Mouse (Mus musculus): Measurements from ENCODE around the gene Mrgprb4. TPM values are rescaled to one million over a fixed set of nuclear protein-coding genes. Genes with fewer than 3 reads are reported as not detected.

The Mrgprb4 gene
- polyA plus RNA-seq (2015; fragmentation: Nextera tagmentation; extraction: Ambion mirVana): not detected in 2 replicates

DNA sequence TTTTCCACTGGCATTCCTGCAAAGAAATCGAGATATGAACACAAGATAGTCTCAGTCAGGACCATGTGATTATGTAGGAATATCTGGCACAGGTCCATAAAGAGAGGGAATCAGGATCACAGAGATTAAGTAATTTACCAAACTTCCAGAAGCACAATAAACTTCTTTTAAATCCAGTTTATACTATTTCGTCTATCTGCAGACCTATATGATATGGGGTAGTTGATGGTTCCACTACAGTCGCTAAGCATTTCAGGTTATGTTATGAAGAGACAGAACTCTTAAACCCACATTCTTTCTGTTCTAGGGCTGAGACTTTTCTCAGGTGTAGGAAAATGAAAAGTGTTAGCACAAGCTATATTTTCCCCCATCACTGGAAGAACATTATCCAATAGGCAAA lies at the start of gene Mrgprb4:
TSS of gene Mrgprb4 (minus strand) at position 101 of the 400 bp plus-strand sequence.
- H3K4me1 ChIP-seq (ENCODE audit: insufficient read depth): no peaks in the 10 kb centered on the region
- 69% methylated on average over 3 of the region's 3 CpGs for WGBS (ENCODE audit: insufficient replicate concordance)
- ATAC-seq (no peak), DNase-seq (no peak)
- no peaks in the 10 kb centered on the region for H3K27me3 ChIP-seq (ENCODE audit: insufficient read depth, low read length)
- TF ChIP-seq CTCF (IDR thresholded peaks at IDR 0.05; ENCODE audit: low read depth) (no peak), EP300 (IDR thresholded peaks at IDR 0.05; ENCODE audit: low read depth) (no peak)
- no peaks in the 10 kb centered on the region for H3K36me3 ChIP-seq (replicated peaks; ENCODE audit: insufficient read depth, low read length)
- H3K4me2 ChIP-seq (ENCODE audit: low read depth, low read length): no peak within 1 kb of the TSS
- no peak within 1 kb of the TSS for H3K9ac ChIP-seq (replicated peaks)
- no peaks in the 10 kb centered on the region for H3K9me3 ChIP-seq (ENCODE audit: low read length)
- no peak within 1 kb of the TSS for H3K4me3 ChIP-seq (ENCODE audit: low read depth, low read length)
- H3K27ac ChIP-seq (ENCODE audit: low read depth): no peak within 1 kb of the TSS

DNA sequence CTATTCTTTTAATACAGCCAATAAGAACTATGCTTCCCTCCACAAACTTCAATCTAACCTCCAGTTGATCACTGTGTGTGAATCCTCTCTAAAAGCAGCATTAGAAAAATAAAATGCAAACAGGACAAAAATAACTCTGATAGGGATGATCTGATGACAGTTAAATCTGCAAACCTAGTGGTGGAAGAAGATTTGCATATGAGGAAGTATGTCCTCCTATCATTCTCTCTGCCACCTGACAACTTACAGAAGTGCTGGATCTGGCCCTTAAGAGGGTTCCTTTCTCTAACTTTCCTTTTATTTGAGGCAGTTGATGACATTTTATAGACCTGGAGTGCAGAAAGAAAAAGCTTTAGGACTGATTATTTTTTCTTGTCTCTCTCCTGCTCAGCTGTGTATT lies 27.0 kb upstream of the Mrgprb4 start:
- TF ChIP-seq CTCF (IDR thresholded peaks at IDR 0.05; ENCODE audit: low read depth): no peak
- TF ChIP-seq EP300 (IDR thresholded peaks at IDR 0.05; ENCODE audit: low read depth): no peak
- Histone ChIP-seq H3K27me3 (ENCODE audit: insufficient read depth, low read length) (no peaks in the 10 kb centered on the region), H3K9ac (replicated peaks) (no peak overlapping the region), H3K4me3 (ENCODE audit: low read depth, low read length) (no peak overlapping the region), H3K36me3 (replicated peaks; ENCODE audit: insufficient read depth, low read length) (no peaks in the 10 kb centered on the region), H3K4me2 (ENCODE audit: low read depth, low read length) (no peak overlapping the region), H3K4me1 (ENCODE audit: insufficient read depth) (no peaks in the 10 kb centered on the region), H3K27ac (ENCODE audit: low read depth) (no peak overlapping the region), H3K9me3 (ENCODE audit: low read length) (peaks cover 5% of the 10 kb centered on the region; the same call in 1 of the 2 replicates)
- DNase-seq (no peak), ATAC-seq (no peak)

DNA sequence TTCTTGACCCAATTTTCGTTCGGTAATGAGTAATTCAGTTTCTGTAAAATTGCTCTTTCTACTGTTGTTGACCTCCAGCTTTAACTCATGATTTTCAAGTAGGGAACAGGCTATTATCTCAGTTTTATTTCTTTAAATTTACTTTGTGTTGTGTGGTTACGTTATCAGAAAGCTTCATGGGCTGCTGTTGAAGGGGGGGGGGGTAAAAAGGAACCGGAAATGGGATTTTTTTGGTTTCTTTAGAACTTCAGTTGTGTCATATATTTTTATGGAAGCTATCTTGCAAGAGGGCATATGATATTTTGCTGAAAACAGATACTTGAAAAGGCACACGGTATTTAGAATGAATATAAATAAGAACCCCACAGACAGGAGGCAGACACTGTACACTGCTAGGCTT lies 26.0 kb upstream of the Mrgprb4 start:
- Histone ChIP-seq H3K36me3 (replicated peaks; ENCODE audit: insufficient read depth, low read length) (no peaks in the 10 kb centered on the region), H3K4me3 (ENCODE audit: low read depth, low read length) (no peak overlapping the region), H3K27ac (ENCODE audit: low read depth) (no peak overlapping the region), H3K27me3 (ENCODE audit: insufficient read depth, low read length) (no peaks in the 10 kb centered on the region), H3K4me1 (ENCODE audit: insufficient read depth) (no peaks in the 10 kb centered on the region), H3K9me3 (ENCODE audit: low read length) (peaks cover 5% of the 10 kb centered on the region; the same call in 1 of the 2 replicates), H3K9ac (replicated peaks) (no peak overlapping the region), H3K4me2 (ENCODE audit: low read depth, low read length) (no peak overlapping the region)
- ATAC-seq (no peak), DNase-seq (no peak)
- no peak for TF ChIP-seq EP300 (IDR thresholded peaks at IDR 0.05; ENCODE audit: low read depth)
- WGBS (ENCODE audit: insufficient replicate concordance): 64% methylated on average over 5 of the region's 5 CpGs

DNA sequence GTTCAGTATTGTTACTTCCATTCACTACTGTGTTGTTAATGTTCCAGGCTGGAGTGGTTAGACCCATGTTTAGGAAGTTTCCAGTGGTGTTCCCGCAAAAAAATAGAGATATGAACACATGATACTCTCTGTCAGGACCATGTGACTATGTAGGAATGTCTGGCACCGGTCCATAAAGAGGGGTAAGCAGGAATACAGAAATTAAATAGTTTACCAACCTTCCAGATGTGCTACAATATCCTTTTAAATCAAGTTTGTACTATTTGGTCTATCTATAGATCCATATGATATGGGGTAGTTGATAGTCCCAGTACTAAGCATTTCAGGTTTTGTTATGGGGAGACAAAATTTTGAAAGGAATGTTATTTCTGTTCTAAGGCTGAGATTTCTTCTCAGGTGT lies 30.2 kb downstream of the Mrgprb4 start, which contains the start of gene Mrgprb5:
TSS of gene Mrgprb5 (minus strand) at position 101 of the 400 bp plus-strand sequence.
- TF ChIP-seq CTCF (IDR thresholded peaks at IDR 0.05; ENCODE audit: low read depth) (no peak), EP300 (IDR thresholded peaks at IDR 0.05; ENCODE audit: low read depth) (no peak)
- Histone ChIP-seq H3K9ac (replicated peaks) (no peak within 1 kb of the TSS), H3K4me1 (ENCODE audit: insufficient read depth) (no peaks in the 10 kb centered on the region), H3K4me2 (ENCODE audit: low read depth, low read length) (no peak within 1 kb of the TSS), H3K36me3 (replicated peaks; ENCODE audit: insufficient read depth, low read length) (no peaks in the 10 kb centered on the region), H3K9me3 (ENCODE audit: low read length) (no peaks in the 10 kb centered on the region), H3K27ac (ENCODE audit: low read depth) (no peak within 1 kb of the TSS), H3K4me3 (ENCODE audit: low read depth, low read length) (no peak within 1 kb of the TSS), H3K27me3 (ENCODE audit: insufficient read depth, low read length) (no peaks in the 10 kb centered on the region)
- DNase-seq (no peak), ATAC-seq (no peak)
- 62% methylated on average over 2 of the region's 2 CpGs for WGBS (ENCODE audit: insufficient replicate concordance)

DNA sequence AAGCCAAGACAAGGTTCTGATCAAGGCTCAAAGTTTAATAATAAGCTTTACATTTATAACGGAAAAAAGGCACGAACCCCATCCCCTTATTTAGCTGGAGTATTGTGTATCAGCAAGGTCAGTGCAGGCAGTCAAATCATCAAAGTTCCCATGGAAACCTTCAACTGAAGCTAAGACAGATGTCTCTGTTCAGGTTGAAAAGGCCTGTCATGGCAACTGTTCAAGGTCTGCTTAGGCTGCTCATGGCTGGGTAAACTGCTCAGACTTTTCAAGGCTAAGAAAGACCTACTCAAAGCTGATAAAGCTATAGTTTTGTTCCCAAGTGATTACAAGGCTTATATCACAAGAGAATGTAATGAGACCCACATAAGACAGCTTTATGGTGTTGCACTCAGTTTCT lies 31.6 kb downstream of the Mrgprb4 start:
- ATAC-seq (no peak), DNase-seq (no peak)
- no peak overlapping the region for H3K9ac ChIP-seq (replicated peaks)
- H3K27me3 ChIP-seq (ENCODE audit: insufficient read depth, low read length): no peaks in the 10 kb centered on the region
- no peaks in the 10 kb centered on the region for H3K36me3 ChIP-seq (replicated peaks; ENCODE audit: insufficient read depth, low read length)
- no peaks in the 10 kb centered on the region for H3K4me1 ChIP-seq (ENCODE audit: insufficient read depth)
- no peak for TF ChIP-seq EP300 (IDR thresholded peaks at IDR 0.05; ENCODE audit: low read depth)
- TF ChIP-seq CTCF (IDR thresholded peaks at IDR 0.05; ENCODE audit: low read depth): no peak
- no peak overlapping the region for H3K27ac ChIP-seq (ENCODE audit: low read depth)
- 80% methylated on average over 2 of the region's 2 CpGs for WGBS (ENCODE audit: insufficient replicate concordance)
- H3K4me3 ChIP-seq (ENCODE audit: low read depth, low read length): no peak overlapping the region
- H3K9me3 ChIP-seq (ENCODE audit: low read length): no peaks in the 10 kb centered on the region
- no peak overlapping the region for H3K4me2 ChIP-seq (ENCODE audit: low read depth, low read length)

Other genes starting within 250 kb of the Mrgprb4 start
- not detected in 2 replicates for gene Mrgpra4, start 217.2 kb downstream of the Mrgprb4 start, polyA plus RNA-seq (2015; fragmentation: Nextera tagmentation; extraction: Ambion mirVana)
- not detected in 2 replicates for gene Mrgprx1, start 171.7 kb downstream of the Mrgprb4 start, polyA plus RNA-seq (2015; fragmentation: Nextera tagmentation; extraction: Ambion mirVana)
- not detected in 2 replicates for gene Mrgprb5, start 30.3 kb downstream of the Mrgprb4 start, polyA plus RNA-seq (2015; fragmentation: Nextera tagmentation; extraction: Ambion mirVana)
- gene Mrgprb8, start 189.2 kb upstream of the Mrgprb4 start, polyA plus RNA-seq (2015; fragmentation: Nextera tagmentation; extraction: Ambion mirVana): not detected in 2 replicates

All from liver, postnatal 0 days (tissue).